Mouse (Mus musculus): ENCODE measurements around the gene Paxx.
"Not testable (repeated sequence)": the region's sequence is repeated elsewhere in the genome, so short reads cannot be mapped to it uniquely, and the experiment has no call there.

Paxx gene

GRCm38 (mm10) chr2:25442682-25443081 lies 18.2 kb downstream of the Paxx start:
- DNase-seq (ENCODE audit: low spot score) = no peak

- no peak for DNase-seq (ENCODE audit: low spot score)
Measured at GRCm38 (mm10) chr2:25441067-25441466, 19.8 kb downstream of the Paxx start.

GRCm38 (mm10) chr2:25436286-25436820 lies 24.5 kb downstream of the Paxx start:
- DNase-seq (ENCODE audit: low spot score) = no peak

- DNase-seq (ENCODE audit: low spot score) = no peak
Measured at GRCm38 (mm10) chr2:25434292-25434691, 26.6 kb downstream of the Paxx start.

- DNase-seq (ENCODE audit: low spot score) = no peak
Measured at GRCm38 (mm10) chr2:25433101-25433500, 27.8 kb downstream of the Paxx start.

- no peak for DNase-seq (ENCODE audit: low spot score)
Measured at GRCm38 (mm10) chr2:25432326-25433098, 28.4 kb downstream of the Paxx start.

- DNase-seq (ENCODE audit: low spot score) = no peak
Measured at GRCm38 (mm10) chr2:25431308-25431855, 29.5 kb downstream of the Paxx start.

GRCm38 (mm10) chr2:25430395-25431233 lies 30.3 kb downstream of the Paxx start:
- no peak for DNase-seq (ENCODE audit: low spot score)

GRCm38 (mm10) chr2:25429435-25430180 lies 31.3 kb downstream of the Paxx start:
- no peak for DNase-seq (ENCODE audit: low spot score)

- peak; percentile 81 for DNase-seq (ENCODE audit: low spot score)
Measured at GRCm38 (mm10) chr2:25428442-25429236, 32.3 kb downstream of the Paxx start, which contains the start of gene Abca2. Gene Abca2 (plus strand): TSS chr2:25428703.

- no peak for DNase-seq (ENCODE audit: low spot score)
Measured at GRCm38 (mm10) chr2:25427256-25427655, 33.6 kb downstream of the Paxx start.

GRCm38 (mm10) chr2:25426721-25427191 lies 34.1 kb downstream of the Paxx start:
- DNase-seq (ENCODE audit: low spot score) = peak; percentile 64

- no peak for DNase-seq (ENCODE audit: low spot score)
Measured at GRCm38 (mm10) chr2:25425481-25425880, 35.4 kb downstream of the Paxx start.

GRCm38 (mm10) chr2:25423626-25424025 lies 37.3 kb downstream of the Paxx start:
- DNase-seq (ENCODE audit: low spot score) = no peak

GRCm38 (mm10) chr2:25422587-25423410 lies 38.1 kb downstream of the Paxx start, which contains the start of gene Fut7:
Gene Fut7 (plus strand): TSS chr2:25423267.
- no peak for DNase-seq (ENCODE audit: low spot score)

GRCm38 (mm10) chr2:25421896-25422295 lies 39.0 kb downstream of the Paxx start:
- DNase-seq (ENCODE audit: low spot score) = no peak

GRCm38 (mm10) chr2:25417426-25417825 lies 43.5 kb downstream of the Paxx start:
- DNase-seq (ENCODE audit: low spot score) = no peak

- not testable (repeated sequence) for DNase-seq (ENCODE audit: low spot score)
Measured at GRCm38 (mm10) chr2:25413436-25413835, 47.5 kb downstream of the Paxx start.

GRCm38 (mm10) chr2:25408908-25409307 lies 52.0 kb downstream of the Paxx start:
- no peak for DNase-seq (ENCODE audit: low spot score)

Measured in spleen, adult 12 weeks (tissue).